Mouse (Mus musculus) heart, embryonic 12.5 days (tissue): ENCODE data around the gene Car6. TPM values are rescaled to one million over a fixed set of nuclear protein-coding genes. Genes with fewer than 3 reads are reported as not detected.

ENCODE experiments used
- ATAC-seq: fragments of 200-750 bp; cut with Nextera tagmentation; 2 replicates; pipeline ENCODE4 v1.8.0; 2017; ENCODE audit warnings: moderate TSS enrichment, moderate library complexity; ENCODE audit not compliant: insufficient number of reproducible peaks, low FRiP score
- H3K27ac ChIP-seq: fragments of 300-500 bp; sonication (generic); 2 replicates; pipeline ENCODE4 v1.5.1; 2016; ENCODE audit warnings: mild to moderate bottlenecking, moderate library complexity; ENCODE audit not compliant: poor library complexity, severe bottlenecking
- H3K27me3 ChIP-seq: fragments of 300-500 bp; sonication (generic); replicated peaks from 2 replicates; pipeline ENCODE4 v1.6.1; 2016; ENCODE audit warnings: mild to moderate bottlenecking, moderate library complexity
- H3K36me3 ChIP-seq: fragments of 300-500 bp; sonication (generic); 2 replicates; pipeline ENCODE4 v1.6.1; 2016; ENCODE audit warnings: mild to moderate bottlenecking, moderate library complexity
- H3K4me1 ChIP-seq: fragments of 300-500 bp; sonication (generic); replicated peaks from 2 replicates; pipeline ENCODE4 v1.6.1; 2016; ENCODE audit warnings: mild to moderate bottlenecking
- H3K4me2 ChIP-seq: fragments of 300-500 bp; sonication (generic); 2 replicates; pipeline ENCODE4 v1.6.1; 2016; ENCODE audit warnings: mild to moderate bottlenecking, moderate library complexity
- H3K4me3 ChIP-seq: fragments of 300-500 bp; sonication (generic); 2 replicates; pipeline ENCODE4 v1.5.1; 2016; ENCODE audit warnings: mild to moderate bottlenecking
- H3K9ac ChIP-seq: fragments of 300-500 bp; sonication (generic); 2 replicates; pipeline ENCODE4 v1.6.1; 2016; ENCODE audit warnings: mild to moderate bottlenecking, moderate library complexity
- H3K9me3 ChIP-seq: fragments of 300-500 bp; sonication (generic); replicated peaks from 2 replicates; pipeline ENCODE4 v1.6.1; 2016; ENCODE audit warnings: mild to moderate bottlenecking, moderate library complexity
- WGBS: fragments of 180-500 bp; shearing (Covaris S2); methylation state at CpG from one replicate; pipeline ENCODE4 v1.1.7; 2016; 5-methylcytosine and 5-hydroxymethylcytosine counted together
- polyA plus RNA-seq: library from polyadenylated mRNA; unstranded; fragments of >200 nt; fragmentation: Nextera tagmentation; extraction: Ambion mirVana; gene quantifications from 2 replicates; pipeline ENCODE4 v1.2.1, GENCODE M21; 2016

Car6 gene
- polyA plus RNA-seq, 1 experiment from 2014 or later, result not detected

GRCm38 (mm10) chr4:150213910-150214309 is 12.8 kb upstream of the Car6 start:
- no peak overlapping the region for H3K27ac ChIP-seq
- no peak overlapping the region for H3K9ac ChIP-seq
- 23% methylated on average over 5 of the region's 5 CpGs for WGBS
- H3K9me3 ChIP-seq, result no peaks in the 10 kb centered on the region
- H3K4me3 ChIP-seq, result no peak overlapping the region
- no peaks in the 10 kb centered on the region for H3K36me3 ChIP-seq
- peaks cover 10% of the 10 kb centered on the region; the same call in 1 of the 2 replicates for H3K4me1 ChIP-seq
- no peaks in the 10 kb centered on the region for H3K27me3 ChIP-seq
- no peak overlapping the region for H3K4me2 ChIP-seq
- ATAC-seq, result no peak

DNA sequence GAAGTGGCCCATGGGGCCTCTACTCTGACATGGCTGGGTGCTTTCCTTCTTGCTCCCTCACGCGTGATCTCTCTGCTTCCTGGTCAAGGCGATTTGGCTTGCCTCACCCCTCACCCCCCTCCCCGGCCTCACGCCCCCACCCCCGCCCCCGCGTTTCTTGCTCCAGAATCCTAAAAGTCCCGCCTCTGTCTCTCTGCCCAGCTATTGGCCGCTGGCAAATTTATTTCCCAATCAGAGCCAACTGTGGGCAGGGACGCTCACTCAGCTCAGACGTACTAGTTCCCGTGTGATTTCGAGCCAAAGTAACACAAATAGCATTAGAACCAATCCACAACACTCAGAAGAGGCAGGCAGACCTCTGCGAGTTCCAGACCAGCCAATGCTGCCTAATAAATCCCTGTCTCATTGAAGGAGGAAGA is 11.4 kb upstream of the Car6 start:
- H3K36me3 ChIP-seq, result no peaks in the 10 kb centered on the region
- peak overlapping the region; percentile 36 for H3K4me3 ChIP-seq
- no peaks in the 10 kb centered on the region for H3K9me3 ChIP-seq
- peaks cover 10% of the 10 kb centered on the region; the same call in 1 of the 2 replicates for H3K4me1 ChIP-seq
- peak; percentile 75 for ATAC-seq
- WGBS, result under 1% methylated on average over 15 of the region's 15 CpGs
- no peaks in the 10 kb centered on the region for H3K27me3 ChIP-seq
- H3K9ac ChIP-seq, result peak overlapping the region; percentile 55
- no peak overlapping the region; the same call in 1 of the 2 replicates for H3K27ac ChIP-seq
- H3K4me2 ChIP-seq, result peak overlapping the region; percentile 71

DNA sequence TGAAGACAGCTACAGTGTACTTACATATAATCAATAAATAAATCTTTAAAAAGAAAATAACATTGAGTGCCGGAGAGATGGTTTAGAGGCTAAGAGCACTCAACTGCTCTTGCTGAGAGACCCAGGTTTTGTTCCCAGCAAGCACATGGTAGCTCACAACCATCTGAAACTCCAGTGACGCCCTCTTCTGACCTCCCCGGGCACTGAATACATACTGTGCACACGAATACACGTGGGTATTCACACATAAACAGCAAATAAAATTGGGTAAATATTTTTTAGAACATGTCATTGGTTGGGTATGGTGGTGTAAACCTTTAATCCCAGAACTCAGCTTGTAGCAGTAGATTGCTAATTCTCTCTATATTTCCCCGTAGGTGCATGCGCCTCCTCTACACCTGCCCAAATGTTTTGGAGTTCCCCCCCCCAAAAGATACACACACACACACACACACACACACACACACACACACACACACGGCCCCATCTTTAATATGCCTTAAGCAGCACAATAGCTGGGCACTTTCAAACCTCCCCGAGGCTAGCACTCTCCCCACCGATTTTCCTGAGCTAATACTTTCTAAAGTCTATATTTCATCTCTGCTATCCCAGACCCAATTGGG is 10.9 kb upstream of the Car6 start:
- Histone ChIP-seq H3K4me2 (peak overlapping the region; percentile 71), H3K4me1 (peaks cover 10% of the 10 kb centered on the region; the same call in 1 of the 2 replicates), H3K4me3 (peak overlapping the region; percentile 36), H3K9me3 (no peaks in the 10 kb centered on the region), H3K36me3 (no peaks in the 10 kb centered on the region), H3K27me3 (no peaks in the 10 kb centered on the region), H3K9ac (peak overlapping the region; percentile 55), H3K27ac (no peak overlapping the region; the same call in 1 of the 2 replicates)
- 48% methylated on average over 10 of the region's 10 CpGs for WGBS
- no peak for ATAC-seq

DNA sequence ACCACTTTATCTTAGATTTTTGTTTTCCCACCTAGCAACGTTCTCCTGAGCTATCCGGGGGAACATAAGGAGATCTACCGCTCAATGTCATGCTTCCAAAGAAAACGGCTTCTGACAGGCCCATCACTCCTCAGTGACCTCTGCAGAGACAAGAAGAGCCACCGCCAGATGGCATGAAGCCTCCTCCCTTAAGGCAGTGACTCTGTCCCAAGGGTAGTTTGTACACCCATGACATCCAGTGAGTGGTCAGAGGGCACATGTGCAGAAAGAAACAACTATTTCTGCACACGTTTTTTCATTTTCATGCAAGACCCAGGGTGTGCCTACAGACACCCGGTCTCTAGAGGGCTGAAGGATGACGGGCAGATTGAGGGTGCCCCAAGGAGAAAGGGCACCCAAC is 9.2 kb upstream of the Car6 start:
- no peak overlapping the region for H3K4me2 ChIP-seq
- H3K27ac ChIP-seq, result no peak overlapping the region
- H3K36me3 ChIP-seq, result no peaks in the 10 kb centered on the region
- no peaks in the 10 kb centered on the region for H3K9me3 ChIP-seq
- H3K27me3 ChIP-seq, result no peaks in the 10 kb centered on the region
- H3K9ac ChIP-seq, result no peak overlapping the region
- no peak overlapping the region for H3K4me3 ChIP-seq
- peaks cover 10% of the 10 kb centered on the region; the same call in 1 of the 2 replicates for H3K4me1 ChIP-seq
- no peak for ATAC-seq
- 87% methylated on average over 8 of the region's 8 CpGs for WGBS

DNA sequence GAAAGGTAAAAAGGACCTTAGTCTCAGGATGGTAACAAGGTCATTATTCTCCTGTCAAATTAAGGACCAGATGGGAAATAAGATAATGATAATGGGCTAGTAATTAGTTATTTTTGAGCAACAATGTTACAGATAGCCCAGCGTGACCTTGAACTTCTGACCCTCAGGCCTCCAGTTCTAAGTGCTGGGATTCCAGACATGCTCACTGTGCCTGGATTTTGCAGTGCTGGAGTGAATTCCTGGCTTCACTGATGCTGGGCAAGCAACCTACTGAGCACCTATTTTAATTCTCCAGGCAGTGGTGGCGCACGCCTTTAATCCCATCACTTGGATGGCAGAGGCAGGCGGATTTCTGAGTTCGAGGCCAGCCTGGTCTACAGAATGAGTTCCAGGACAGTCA is 8.6 kb upstream of the Car6 start:
- WGBS, result 81% methylated on average over 5 of the region's 5 CpGs
- Histone ChIP-seq H3K4me1 (peaks cover 10% of the 10 kb centered on the region; the same call in 1 of the 2 replicates), H3K27ac (no peak overlapping the region), H3K4me2 (no peak overlapping the region), H3K9ac (no peak overlapping the region), H3K36me3 (no peaks in the 10 kb centered on the region), H3K27me3 (no peaks in the 10 kb centered on the region), H3K4me3 (no peak overlapping the region), H3K9me3 (no peaks in the 10 kb centered on the region)
- ATAC-seq, result no peak

DNA sequence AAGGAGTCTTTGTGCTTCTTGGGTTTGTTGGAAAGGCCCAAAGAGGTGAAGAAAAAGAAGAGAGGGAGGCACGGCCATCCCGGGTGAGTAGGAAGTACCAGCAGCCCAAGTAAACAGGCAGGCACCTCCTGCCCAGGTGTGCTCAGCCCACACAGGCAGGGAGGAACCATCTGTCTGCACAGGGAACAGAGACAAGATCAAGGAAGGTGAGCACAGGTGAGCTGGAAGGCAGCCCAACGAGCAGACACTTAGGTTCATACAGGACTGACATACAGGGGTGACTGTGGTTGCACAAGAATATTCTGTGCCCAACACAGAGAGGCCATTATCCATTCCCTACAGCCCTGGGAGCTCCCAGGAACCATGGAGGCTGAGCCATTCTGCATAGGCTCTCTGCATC is 3.7 kb upstream of the Car6 start:
- no peaks in the 10 kb centered on the region for H3K9me3 ChIP-seq
- no peak overlapping the region for H3K9ac ChIP-seq
- no peaks in the 10 kb centered on the region for H3K27me3 ChIP-seq
- WGBS, result 66% methylated on average over 3 of the region's 3 CpGs
- no peak overlapping the region for H3K27ac ChIP-seq
- no peak overlapping the region for H3K4me2 ChIP-seq
- H3K4me1 ChIP-seq, result no peaks in the 10 kb centered on the region
- no peaks in the 10 kb centered on the region for H3K36me3 ChIP-seq
- ATAC-seq, result no peak
- H3K4me3 ChIP-seq, result no peak overlapping the region

- Histone ChIP-seq H3K9ac (no peak overlapping the region), H3K27ac (no peak overlapping the region), H3K27me3 (no peaks in the 10 kb centered on the region), H3K9me3 (no peaks in the 10 kb centered on the region), H3K4me2 (no peak overlapping the region), H3K4me3 (no peak overlapping the region), H3K4me1 (no peaks in the 10 kb centered on the region), H3K36me3 (no peaks in the 10 kb centered on the region)
- WGBS, result 82% methylated on average over 5 of the region's 5 CpGs
- no peak for ATAC-seq
Observed at GRCm38 (mm10) chr4:150202702-150203101, 1.6 kb upstream of the Car6 start.

GRCm38 (mm10) chr4:150198268-150198667 is 2.9 kb downstream of the Car6 start:
- Histone ChIP-seq H3K27ac (no peak overlapping the region), H3K27me3 (no peaks in the 10 kb centered on the region), H3K4me1 (no peaks in the 10 kb centered on the region), H3K9me3 (0 out of 2 replicates have a peak, but pooled peaks cover 4% of the 10 kb centered on the region), H3K4me2 (no peak overlapping the region), H3K9ac (no peak overlapping the region), H3K36me3 (no peaks in the 10 kb centered on the region), H3K4me3 (no peak overlapping the region)
- WGBS, result 65% methylated on average over 9 of the region's 9 CpGs
- no peak for ATAC-seq

GRCm38 (mm10) chr4:150193915-150194314 is 7.2 kb downstream of the Car6 start:
- Histone ChIP-seq H3K9ac (no peak overlapping the region), H3K4me1 (no peaks in the 10 kb centered on the region), H3K36me3 (no peaks in the 10 kb centered on the region), H3K27ac (no peak overlapping the region), H3K27me3 (no peaks in the 10 kb centered on the region), H3K4me2 (no peak overlapping the region), H3K9me3 (0 out of 2 replicates have a peak, but pooled peaks cover 4% of the 10 kb centered on the region), H3K4me3 (no peak overlapping the region)
- no peak for ATAC-seq
- WGBS, result 55% methylated on average over 1 of the region's 1 CpGs

- Histone ChIP-seq H3K4me2 (no peak overlapping the region), H3K4me3 (no peak overlapping the region), H3K4me1 (no peaks in the 10 kb centered on the region), H3K9me3 (0 out of 2 replicates have a peak, but pooled peaks cover 4% of the 10 kb centered on the region), H3K27me3 (no peaks in the 10 kb centered on the region), H3K9ac (no peak overlapping the region), H3K36me3 (no peaks in the 10 kb centered on the region), H3K27ac (no peak overlapping the region)
- no peak for ATAC-seq
- WGBS, result 66% methylated on average over 6 of the region's 6 CpGs
Observed at GRCm38 (mm10) chr4:150192199-150192598, 8.9 kb downstream of the Car6 start.

GRCm38 (mm10) chr4:150188236-150188635 is 12.9 kb downstream of the Car6 start:
- H3K27ac ChIP-seq, result no peak overlapping the region
- no peaks in the 10 kb centered on the region for H3K36me3 ChIP-seq
- no peak overlapping the region for H3K4me3 ChIP-seq
- H3K27me3 ChIP-seq, result no peaks in the 10 kb centered on the region
- H3K4me2 ChIP-seq, result peak overlapping the region; percentile 28; the same call in 1 of the 2 replicates
- H3K9ac ChIP-seq, result no peak overlapping the region
- WGBS, result 41% methylated on average over 11 of the region's 11 CpGs
- H3K9me3 ChIP-seq, result 0 out of 2 replicates have a peak, but pooled peaks cover 3% of the 10 kb centered on the region
- H3K4me1 ChIP-seq, result no peaks in the 10 kb centered on the region
- no peak for ATAC-seq

DNA sequence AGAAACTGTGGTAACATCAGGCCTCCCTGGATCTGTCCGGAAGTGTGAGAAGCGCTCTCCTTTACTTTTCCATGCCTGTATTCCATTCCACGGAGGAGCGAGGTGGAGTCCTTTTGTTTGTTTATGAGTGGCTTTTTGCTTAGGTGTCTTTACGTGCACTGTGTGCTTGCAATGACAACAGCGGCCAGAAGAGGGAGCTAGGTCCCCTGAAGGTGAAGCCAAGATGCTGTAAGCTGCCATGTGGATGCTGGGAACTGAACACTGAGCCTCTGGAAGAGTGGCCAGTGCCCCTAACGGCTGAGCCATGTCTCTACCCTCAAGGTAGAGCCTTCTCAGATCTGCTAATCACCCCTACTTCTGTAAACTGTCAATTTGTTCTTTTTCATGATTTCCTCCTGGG is 19.8 kb downstream of the Car6 start:
- no peak for ATAC-seq

More for the DNA sequence above, 19.8 kb downstream of the Car6 start:
- Histone ChIP-seq H3K4me1 (no peaks in the 10 kb centered on the region), H3K4me3 (no peak overlapping the region), H3K9me3 (peaks cover 7% of the 10 kb centered on the region), H3K4me2 (no peak overlapping the region), H3K27ac (no peak overlapping the region), H3K9ac (no peak overlapping the region), H3K36me3 (no peaks in the 10 kb centered on the region), H3K27me3 (no peaks in the 10 kb centered on the region)
- WGBS, result 84% methylated on average over 7 of the region's 7 CpGs
